Mouse (Mus musculus) neural tube, embryonic 14.5 days (tissue): ENCODE data around the gene Capn15. TPM values are rescaled to one million over a fixed set of nuclear protein-coding genes. Genes with fewer than 3 reads are reported as not detected.

Experiments used
- ATAC-seq: fragments of 200-750 bp; cut with Nextera tagmentation; 2 replicates; pipeline ENCODE4 v1.8.0; 2017; ENCODE audit warnings: low read depth, mild to moderate bottlenecking, moderate TSS enrichment, moderate library complexity
- H3K27ac ChIP-seq: fragments of 300-500 bp; sonication (generic); 2 replicates; pipeline ENCODE4 v1.5.1; 2014; ENCODE audit warnings: low read depth, mild to moderate bottlenecking, control low read depth, low read length, moderate library complexity, mixed read lengths
- H3K27me3 ChIP-seq: fragments of 300-500 bp; sonication (generic); 2 replicates; pipeline ENCODE4 v1.6.1; 2014; ENCODE audit warnings: low read length; ENCODE audit not compliant: control insufficient read depth, insufficient read depth
- H3K36me3 ChIP-seq: fragments of 300-500 bp; sonication (generic); 2 replicates; pipeline ENCODE4 v1.6.1; 2014; ENCODE audit warnings: low read length, mixed read lengths; ENCODE audit not compliant: control insufficient read depth, insufficient read depth
- H3K4me1 ChIP-seq: fragments of 300-500 bp; sonication (generic); 2 replicates; pipeline ENCODE4 v1.6.1; 2014; ENCODE audit warnings: low read length; ENCODE audit not compliant: control insufficient read depth, insufficient read depth
- H3K4me2 ChIP-seq: fragments of 300-500 bp; sonication (generic); 2 replicates; pipeline ENCODE4 v1.6.1; 2014; ENCODE audit warnings: mild to moderate bottlenecking, low read depth, low read length, control low read depth
- H3K4me3 ChIP-seq: fragments of 300-500 bp; sonication (generic); 2 replicates; pipeline ENCODE4 v1.5.1; 2014; ENCODE audit warnings: low read depth, low read length, control low read depth, mixed read lengths
- H3K9ac ChIP-seq: fragments of 300-500 bp; sonication (generic); replicated peaks from 2 replicates; pipeline ENCODE4 v1.6.1; 2014; ENCODE audit warnings: low read depth, mild to moderate bottlenecking, control low read depth, low read length, mixed read lengths
- H3K9me3 ChIP-seq: fragments of 300-500 bp; sonication (generic); 2 replicates; pipeline ENCODE4 v1.6.1; 2016; ENCODE audit warnings: low read length; ENCODE audit not compliant: control insufficient read depth
- WGBS: fragments of 180-500 bp; shearing (Covaris S2); extraction: QIAGEN DNeasy Blood & Tissue Kit; methylation state at CpG from one replicate; pipeline ENCODE4 v1.1.7; 2014; 5-methylcytosine and 5-hydroxymethylcytosine counted together
- polyA plus RNA-seq: library from polyadenylated mRNA; unstranded; fragments of >200 nt; fragmentation: Nextera tagmentation; extraction: Ambion mirVana; gene quantifications from 2 replicates; pipeline ENCODE4 v1.2.1, GENCODE M21; 2014

Gene Capn15
- polyA plus RNA-seq, 1 experiment from 2014 or later = 24.6 TPM

DNA sequence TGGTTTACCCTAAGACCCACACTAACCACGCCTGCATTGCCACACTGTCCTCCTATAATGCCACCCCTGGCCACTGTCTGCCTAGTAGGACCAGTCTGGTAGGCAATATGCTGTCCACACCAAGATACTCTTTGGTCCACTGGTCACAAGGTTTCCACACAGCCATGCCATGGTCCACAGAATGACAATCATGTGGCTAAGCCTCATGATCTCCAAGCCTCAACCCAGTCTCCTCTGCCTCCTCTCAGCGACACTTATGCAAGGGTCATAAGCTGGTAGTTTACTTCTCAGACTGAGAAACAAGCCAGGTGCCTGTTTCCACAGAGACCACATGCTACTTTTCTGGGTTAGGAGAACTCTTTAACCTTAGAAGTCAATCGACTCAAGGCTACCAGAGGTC, 2.7 kb downstream of the Capn15 start:
- Histone ChIP-seq H3K27ac (no peak overlapping the region), H3K36me3 (no peaks in the 10 kb centered on the region), H3K9me3 (no peaks in the 10 kb centered on the region), H3K27me3 (no peaks in the 10 kb centered on the region), H3K9ac (no peak overlapping the region), H3K4me2 (no peak overlapping the region), H3K4me1 (peaks cover 11% of the 10 kb centered on the region), H3K4me3 (no peak overlapping the region)
- ATAC-seq = no peak
- WGBS = 92% methylated on average over 3 of the region's 3 CpGs

DNA sequence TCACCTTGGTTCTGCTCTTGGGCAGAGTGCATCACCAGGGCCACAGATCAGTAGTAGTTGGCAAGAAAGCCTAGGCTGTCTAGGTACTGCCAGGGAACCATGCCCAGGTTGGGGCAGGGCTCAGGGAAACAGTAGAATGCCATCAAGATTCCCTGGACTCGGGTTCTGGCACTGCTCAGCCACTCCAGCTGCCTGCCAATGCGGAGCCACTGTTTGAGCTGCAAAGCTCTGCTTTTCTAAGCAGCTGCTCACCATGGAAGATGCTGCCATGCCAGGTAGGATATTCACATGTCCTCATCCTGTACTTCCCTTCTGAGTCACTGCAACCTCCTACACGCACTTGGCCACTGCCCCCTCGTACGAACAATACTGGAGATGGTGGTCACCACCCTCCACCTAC, 4.7 kb downstream of the Capn15 start:
- no peak overlapping the region for H3K4me3 ChIP-seq
- H3K27ac ChIP-seq = no peak overlapping the region
- H3K4me1 ChIP-seq = peaks cover 11% of the 10 kb centered on the region
- H3K4me2 ChIP-seq = no peak overlapping the region
- H3K27me3 ChIP-seq = no peaks in the 10 kb centered on the region
- no peaks in the 10 kb centered on the region for H3K9me3 ChIP-seq
- 93% methylated on average over 5 of the region's 5 CpGs for WGBS
- H3K9ac ChIP-seq = no peak overlapping the region
- no peak for ATAC-seq
- no peaks in the 10 kb centered on the region for H3K36me3 ChIP-seq

DNA sequence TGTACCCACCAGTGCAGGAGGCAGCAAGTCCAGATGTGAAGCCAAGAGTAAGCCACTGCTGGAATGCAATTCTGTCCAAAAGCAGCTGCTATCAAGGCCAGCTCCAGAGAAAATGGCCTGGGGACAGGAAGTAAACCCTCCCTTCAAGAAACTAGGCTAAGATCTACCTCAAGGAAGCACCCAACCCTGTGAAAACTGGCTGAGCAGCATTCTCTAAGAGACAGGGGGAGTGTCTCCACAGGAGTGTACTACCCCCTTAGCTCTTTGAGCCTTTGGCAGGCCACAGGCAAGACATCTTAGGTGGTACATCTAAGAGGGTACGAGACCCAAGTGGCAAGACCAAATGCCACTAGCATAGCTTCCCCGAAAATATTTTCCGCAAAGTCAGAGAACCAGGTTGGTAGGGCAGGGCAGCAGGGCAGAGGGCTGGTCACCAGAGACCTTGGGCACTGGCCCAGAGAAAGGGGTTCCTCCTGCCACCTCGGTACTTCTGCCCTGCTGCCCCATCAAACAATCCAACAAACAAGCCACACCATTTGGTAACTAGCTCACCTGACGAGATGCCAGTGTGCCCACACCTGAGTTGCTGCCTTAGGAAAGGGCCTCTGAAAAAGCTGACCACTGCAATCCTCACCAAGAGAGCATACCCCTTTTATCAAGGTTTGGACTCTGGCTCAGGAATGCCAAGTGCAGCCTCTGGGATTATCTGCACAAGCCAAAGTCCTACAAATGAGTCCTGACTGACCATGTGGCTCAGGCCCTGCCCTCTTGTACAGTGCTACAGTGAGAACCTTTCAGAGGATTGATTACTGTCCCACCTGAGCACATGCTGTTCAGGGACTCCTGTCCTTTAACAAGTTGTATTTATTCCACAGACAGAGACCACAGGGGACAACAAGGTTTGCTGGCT, 5.5 kb downstream of the Capn15 start:
- Histone ChIP-seq H3K36me3 (no peaks in the 10 kb centered on the region), H3K4me1 (peaks cover 11% of the 10 kb centered on the region), H3K27me3 (no peaks in the 10 kb centered on the region), H3K4me2 (no peak overlapping the region), H3K9ac (no peak overlapping the region), H3K4me3 (no peak overlapping the region), H3K9me3 (no peaks in the 10 kb centered on the region), H3K27ac (no peak overlapping the region)
- WGBS = 95% methylated on average over 5 of the region's 5 CpGs
- ATAC-seq = no peak

DNA sequence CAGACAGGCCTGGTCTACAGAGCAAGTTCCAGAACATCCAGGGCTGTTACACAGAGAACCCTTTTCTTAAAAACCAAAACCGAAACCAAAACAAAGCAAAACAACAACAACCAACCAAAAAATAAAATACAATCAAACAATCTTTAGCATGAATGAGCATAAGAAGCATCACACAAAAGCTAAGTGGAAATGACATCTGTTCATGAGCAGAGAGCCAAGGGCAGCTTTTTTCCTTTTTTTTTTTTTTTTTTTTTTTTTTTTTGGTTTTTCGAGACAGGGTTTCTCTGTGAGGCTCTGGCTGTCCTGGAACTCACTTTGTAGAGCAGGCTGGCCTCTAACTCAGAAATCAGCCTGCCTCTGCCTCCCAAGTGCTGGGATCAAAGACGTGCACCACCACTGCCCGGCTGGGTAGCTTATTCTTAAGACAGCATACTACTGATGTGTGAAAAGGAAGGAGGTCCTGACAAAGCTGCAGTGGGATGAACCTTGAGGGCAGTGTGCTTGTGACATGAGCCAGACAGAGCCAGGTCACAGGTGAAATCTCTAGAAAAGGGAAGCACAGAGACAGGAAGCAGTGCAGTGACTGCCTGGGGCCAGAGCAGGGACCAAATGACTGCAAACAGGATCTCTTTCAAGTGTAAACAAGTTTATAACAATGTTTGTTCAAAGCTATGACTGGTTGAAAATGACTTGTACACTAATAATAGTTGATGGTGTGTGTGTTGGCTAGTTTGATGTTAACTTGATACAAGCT, 14.5 kb downstream of the Capn15 start:
- Histone ChIP-seq H3K27ac (no peak overlapping the region), H3K9ac (no peak overlapping the region), H3K4me1 (no peaks in the 10 kb centered on the region), H3K9me3 (no peaks in the 10 kb centered on the region), H3K36me3 (no peaks in the 10 kb centered on the region), H3K4me2 (no peak overlapping the region), H3K27me3 (no peaks in the 10 kb centered on the region), H3K4me3 (no peak overlapping the region)
- no peak for ATAC-seq
- 91% methylated on average over 4 of the region's 4 CpGs for WGBS

DNA sequence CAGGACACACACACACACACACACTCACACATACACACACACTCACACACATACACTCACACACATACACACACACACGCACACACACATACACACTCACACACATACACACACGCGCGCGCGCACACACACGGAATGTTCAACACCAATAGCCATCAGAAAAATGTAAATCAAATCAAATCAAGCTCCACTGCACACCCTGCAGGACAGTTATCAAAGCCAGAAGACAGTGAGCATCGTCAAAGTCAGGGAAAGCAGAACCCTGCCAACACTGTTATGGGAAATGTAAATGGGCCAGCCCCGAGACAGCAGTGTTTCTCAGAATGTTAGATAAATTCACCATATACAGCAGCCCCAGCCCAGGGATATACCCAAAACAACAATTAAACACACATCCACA, 15.1 kb downstream of the Capn15 start:
- no peaks in the 10 kb centered on the region for H3K36me3 ChIP-seq
- no peaks in the 10 kb centered on the region for H3K4me1 ChIP-seq
- no peaks in the 10 kb centered on the region for H3K27me3 ChIP-seq
- 89% methylated on average over 9 of the region's 9 CpGs for WGBS
- no peak overlapping the region for H3K27ac ChIP-seq
- no peaks in the 10 kb centered on the region for H3K9me3 ChIP-seq
- no peak for ATAC-seq
- H3K4me3 ChIP-seq = no peak overlapping the region
- H3K4me2 ChIP-seq = no peak overlapping the region
- H3K9ac ChIP-seq = no peak overlapping the region

DNA sequence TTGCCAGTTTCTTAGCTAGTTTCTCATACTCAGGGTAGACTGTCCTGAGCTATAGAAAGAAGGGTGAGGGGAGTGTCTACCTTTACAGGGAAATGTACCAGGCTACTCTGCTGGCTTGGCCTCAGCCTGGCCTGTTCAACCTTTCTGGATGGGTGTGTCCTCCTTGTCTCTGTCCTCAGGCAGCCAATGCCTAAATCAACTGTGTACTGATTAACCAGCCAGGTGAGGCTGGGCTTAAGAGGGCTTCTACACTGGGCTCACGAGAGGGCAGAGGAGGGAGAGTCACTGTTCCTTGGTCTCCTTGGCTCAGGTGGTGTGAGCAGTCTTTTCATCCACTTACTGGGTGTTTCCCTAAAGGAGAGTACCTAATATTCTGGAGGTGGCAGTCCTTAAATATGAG, 17.4 kb downstream of the Capn15 start:
- H3K36me3 ChIP-seq = peaks cover 2% of the 10 kb centered on the region; the same call in 1 of the 2 replicates
- H3K4me2 ChIP-seq = no peak overlapping the region
- no peak overlapping the region for H3K9ac ChIP-seq
- WGBS = 84% methylated on average over 1 of the region's 1 CpGs
- H3K27me3 ChIP-seq = no peaks in the 10 kb centered on the region
- H3K27ac ChIP-seq = no peak overlapping the region
- no peak overlapping the region for H3K4me3 ChIP-seq
- ATAC-seq = no peak
- H3K4me1 ChIP-seq = no peaks in the 10 kb centered on the region
- H3K9me3 ChIP-seq = no peaks in the 10 kb centered on the region

DNA sequence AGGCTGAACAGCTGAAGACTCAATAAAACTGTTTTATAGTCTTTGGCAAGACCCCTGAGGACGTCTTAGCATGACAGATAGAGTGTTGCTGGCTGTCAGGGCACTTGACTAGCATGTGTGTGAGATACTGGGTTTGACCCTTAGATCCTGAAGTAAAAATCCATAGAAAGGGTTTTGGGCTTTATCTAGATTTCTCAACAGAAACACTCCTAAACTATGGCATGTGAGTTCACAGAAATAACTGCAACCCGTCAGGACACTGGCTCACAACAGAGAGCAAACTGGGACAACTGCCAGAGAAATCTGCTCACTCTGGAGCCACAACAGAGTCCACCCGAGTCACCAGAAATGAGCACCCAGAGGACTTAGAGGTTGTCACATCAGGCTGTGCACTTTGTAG, 17.9 kb downstream of the Capn15 start:
- Histone ChIP-seq H3K36me3 (peaks cover 2% of the 10 kb centered on the region; the same call in 1 of the 2 replicates), H3K27ac (no peak overlapping the region), H3K4me1 (no peaks in the 10 kb centered on the region), H3K4me3 (no peak overlapping the region), H3K27me3 (no peaks in the 10 kb centered on the region), H3K9ac (no peak overlapping the region), H3K9me3 (no peaks in the 10 kb centered on the region), H3K4me2 (no peak overlapping the region)
- ATAC-seq = no peak
- 43% methylated on average over 3 of the region's 3 CpGs for WGBS

DNA sequence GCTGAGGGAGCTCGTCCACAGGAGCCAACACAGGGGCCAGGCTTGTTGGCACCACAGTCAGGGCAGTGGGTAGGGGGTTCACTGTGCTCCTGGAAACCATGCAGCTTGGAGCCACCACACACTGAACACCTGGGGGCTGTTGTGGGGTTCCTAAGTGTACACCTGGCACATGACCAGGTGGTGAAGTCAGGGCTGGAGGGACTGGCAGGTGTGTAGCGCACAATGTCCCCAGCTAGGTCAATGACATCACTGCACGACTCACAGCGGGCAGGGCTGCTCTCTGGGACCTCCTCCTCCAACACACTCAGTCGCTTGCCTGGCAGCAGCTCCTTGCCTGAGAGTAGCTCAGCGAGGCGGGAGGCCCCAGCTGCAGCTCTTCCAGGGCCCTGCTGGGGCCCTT, 21.3 kb downstream of the Capn15 start:
- H3K36me3 ChIP-seq = peaks cover 8% of the 10 kb centered on the region

DNA sequence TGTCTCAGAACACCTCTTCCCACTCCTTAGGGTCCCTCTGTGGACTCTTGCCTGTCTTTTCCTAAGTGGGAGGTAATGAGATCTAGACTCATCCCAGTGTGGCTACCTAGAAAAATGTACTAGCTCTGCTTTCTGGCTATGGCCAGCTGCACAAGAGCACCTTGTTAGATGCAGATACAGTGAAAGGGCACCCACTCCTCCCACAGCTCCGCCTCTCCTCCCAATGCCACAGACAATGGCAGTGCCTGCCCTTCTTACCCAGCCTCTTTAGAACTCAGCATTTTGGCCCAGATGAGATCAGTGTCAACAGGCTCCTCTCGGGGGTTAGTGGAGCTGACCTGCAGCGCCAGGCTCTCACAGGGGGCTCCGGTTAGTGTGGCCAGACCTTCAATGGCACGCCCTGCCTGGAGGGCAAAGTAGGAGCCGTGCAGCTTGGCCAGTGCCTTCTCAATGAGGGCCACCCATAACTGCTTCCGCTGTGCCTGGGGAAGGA, 23.1 kb downstream of the Capn15 start:
- no peaks in the 10 kb centered on the region for H3K27me3 ChIP-seq
- H3K4me1 ChIP-seq = no peaks in the 10 kb centered on the region
- H3K4me2 ChIP-seq = no peak overlapping the region
- no peak overlapping the region for H3K4me3 ChIP-seq
- peaks cover 16% of the 10 kb centered on the region for H3K36me3 ChIP-seq
- no peak overlapping the region for H3K27ac ChIP-seq
- H3K9me3 ChIP-seq = no peaks in the 10 kb centered on the region
- H3K9ac ChIP-seq = no peak overlapping the region
- ATAC-seq = no peak
- 96% methylated on average over 7 of the region's 7 CpGs for WGBS

More for the DNA sequence above, 21.3 kb downstream of the Capn15 start:
- Histone ChIP-seq H3K9me3 (no peaks in the 10 kb centered on the region), H3K27ac (no peak overlapping the region), H3K9ac (no peak overlapping the region), H3K4me3 (no peak overlapping the region), H3K4me2 (no peak overlapping the region), H3K4me1 (no peaks in the 10 kb centered on the region), H3K27me3 (no peaks in the 10 kb centered on the region)
- no peak for ATAC-seq
- WGBS = 88% methylated on average over 7 of the region's 7 CpGs
